Mouse (Mus musculus) embryo, embryonic 9.5 days (tissue): Measurements from ENCODE around the gene Lgr5.

ENCODE experiments used
- DNase-seq: peaks from one replicate; pipeline ENCODE4 v3.0.0-alpha.2; 2017; ENCODE audit errors: extremely low spot score

Gene Lgr5

GRCm38 (mm10) chr10:115421976-115422375 lies 165.6 kb downstream of the Lgr5 start:
- DNase-seq, result no peak

GRCm38 (mm10) chr10:115414056-115414455 lies 173.5 kb downstream of the Lgr5 start:
- DNase-seq, result no peak

- no peak for DNase-seq
These were observed 174.1 kb downstream of the Lgr5 start for GRCm38 (mm10) chr10:115413496-115413895.

- peak; percentile 44 for DNase-seq
These were observed 181.2 kb downstream of the Lgr5 start for GRCm38 (mm10) chr10:115406393-115406792.
